Mouse (Mus musculus): ENCODE results near the gene Grin2a.

Grin2a gene

DNA sequence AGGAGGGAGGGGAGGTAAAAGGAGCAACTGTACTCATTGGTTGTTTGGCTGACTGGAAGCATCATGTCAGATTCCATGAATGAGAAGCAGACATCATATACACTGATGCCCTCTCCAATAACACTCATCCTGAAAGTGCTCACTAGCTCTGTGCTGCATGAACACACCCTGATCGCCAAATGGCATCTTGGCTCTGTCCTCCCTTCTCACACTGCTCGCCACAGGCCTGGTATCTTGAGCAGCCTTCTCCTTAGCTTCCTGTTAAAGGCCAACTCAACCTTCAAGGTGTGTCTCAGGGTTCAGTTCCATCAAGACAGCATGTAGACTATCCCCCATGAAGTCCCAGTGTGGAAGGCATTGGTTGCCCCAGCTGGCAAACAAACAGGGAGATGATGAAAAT is 137.6 kb downstream of the Grin2a start:
- DNase-seq, result no peak

DNA sequence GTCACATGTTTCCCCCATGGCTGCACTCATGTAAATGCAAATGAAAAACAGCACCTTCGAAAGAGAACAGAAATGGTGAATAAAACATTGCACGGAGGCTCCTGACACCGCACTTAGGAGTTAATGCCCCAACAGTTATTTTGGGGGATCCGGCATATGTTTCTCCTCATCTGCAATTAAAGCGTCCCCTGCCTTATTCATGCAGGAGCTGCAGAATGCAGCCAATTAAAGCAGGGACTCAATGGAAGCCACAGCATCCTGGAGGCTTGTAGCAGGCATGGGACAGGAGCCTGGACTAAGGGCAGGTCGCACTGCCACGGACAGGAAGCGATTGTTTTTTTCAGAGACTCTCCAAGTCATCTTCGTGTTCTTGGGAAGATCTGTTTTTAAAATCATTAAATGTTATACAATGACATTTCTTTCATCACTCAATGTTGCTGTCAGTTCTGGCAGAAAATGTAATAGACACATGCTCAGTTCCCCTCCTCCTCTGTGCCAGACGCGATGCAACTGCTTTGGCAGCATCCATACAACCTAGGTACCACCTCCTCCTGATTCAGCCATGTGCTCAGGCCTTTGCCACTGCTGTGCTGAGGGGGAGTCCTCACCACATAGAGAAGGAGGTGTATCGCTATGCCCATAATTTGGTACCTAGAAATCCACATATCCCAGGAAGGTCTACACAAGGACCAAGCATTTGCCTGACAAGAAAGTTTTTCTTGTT is 143.9 kb downstream of the Grin2a start:
- DNase-seq, result no peak

DNA sequence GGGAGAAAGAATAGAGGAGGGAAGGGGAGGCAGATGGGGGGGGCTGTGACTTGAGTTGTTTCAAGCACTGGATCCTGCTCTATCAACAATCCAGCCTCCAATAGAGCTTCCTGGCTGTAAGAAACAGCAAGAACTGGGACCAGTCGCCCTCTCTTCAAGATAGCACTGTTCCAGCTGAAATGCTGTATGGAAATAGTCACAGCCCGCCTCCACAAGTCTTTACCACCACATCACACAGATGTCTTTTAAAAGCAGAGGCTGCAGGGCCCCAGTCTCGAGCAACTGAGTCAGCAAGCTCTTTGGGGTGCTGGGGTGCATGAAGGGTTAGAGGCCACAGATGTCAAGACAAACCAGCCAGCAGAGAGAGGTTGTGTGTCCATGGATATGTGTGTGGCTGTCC is 153.9 kb downstream of the Grin2a start:
- no peak for DNase-seq

DNA sequence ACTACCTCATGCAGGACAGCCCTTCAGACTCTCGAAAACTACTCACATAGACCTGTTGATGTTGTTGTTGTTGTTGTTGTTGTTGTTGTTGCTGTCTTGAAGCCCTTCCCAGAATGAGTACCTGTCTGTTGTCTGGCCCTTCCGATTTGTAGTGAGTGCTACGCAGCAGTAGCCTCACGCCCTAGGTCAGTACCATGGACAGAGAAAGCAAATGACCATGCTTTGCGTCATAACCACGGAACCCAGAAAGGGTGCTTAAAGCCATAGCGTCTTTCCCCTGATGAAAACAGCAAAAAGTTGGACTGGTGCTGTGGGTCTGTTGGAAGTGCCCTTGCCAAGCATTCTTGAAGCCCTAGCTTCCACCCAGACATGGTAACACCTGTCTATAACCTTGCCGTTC is 158.8 kb downstream of the Grin2a start:
- DNase-seq, result no peak

DNA sequence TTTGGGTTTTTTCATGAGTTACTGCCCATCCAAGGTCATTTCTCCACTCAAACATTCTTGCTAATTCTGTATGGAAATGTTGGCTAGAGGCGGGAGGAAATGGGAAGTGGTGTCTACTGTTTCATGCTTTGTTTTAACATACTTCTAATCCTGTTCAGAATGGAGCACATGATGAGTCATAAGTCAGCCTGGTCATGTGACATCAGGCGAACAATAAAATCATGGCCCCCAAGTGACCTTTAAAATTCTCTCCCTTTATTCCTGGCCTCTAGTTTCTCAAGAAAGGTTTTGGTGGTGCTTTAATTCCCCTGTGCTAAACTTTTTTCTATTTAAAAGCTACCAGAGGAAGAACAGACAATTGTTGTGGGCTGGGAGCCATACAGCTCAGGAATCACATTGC is 161.1 kb downstream of the Grin2a start:
- no peak for DNase-seq

DNA sequence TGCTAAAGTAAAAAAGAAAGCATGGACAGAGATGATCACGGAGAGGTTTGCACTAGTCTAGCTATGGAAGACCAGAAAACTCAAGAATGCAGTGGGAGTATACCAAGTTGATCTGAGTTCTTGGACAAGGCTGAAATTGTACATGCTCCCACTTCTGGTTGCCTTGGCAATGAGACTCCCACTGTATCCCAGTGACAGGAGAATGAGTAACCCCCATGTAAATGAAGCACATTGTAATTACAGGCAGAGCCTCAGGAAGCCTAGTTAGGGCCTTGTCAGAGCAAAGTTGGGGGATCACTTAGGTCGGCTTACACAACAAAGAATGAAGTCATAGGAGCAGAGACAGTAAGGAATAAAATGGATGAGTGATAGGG is 170.3 kb downstream of the Grin2a start:
- DNase-seq, result no peak

DNA sequence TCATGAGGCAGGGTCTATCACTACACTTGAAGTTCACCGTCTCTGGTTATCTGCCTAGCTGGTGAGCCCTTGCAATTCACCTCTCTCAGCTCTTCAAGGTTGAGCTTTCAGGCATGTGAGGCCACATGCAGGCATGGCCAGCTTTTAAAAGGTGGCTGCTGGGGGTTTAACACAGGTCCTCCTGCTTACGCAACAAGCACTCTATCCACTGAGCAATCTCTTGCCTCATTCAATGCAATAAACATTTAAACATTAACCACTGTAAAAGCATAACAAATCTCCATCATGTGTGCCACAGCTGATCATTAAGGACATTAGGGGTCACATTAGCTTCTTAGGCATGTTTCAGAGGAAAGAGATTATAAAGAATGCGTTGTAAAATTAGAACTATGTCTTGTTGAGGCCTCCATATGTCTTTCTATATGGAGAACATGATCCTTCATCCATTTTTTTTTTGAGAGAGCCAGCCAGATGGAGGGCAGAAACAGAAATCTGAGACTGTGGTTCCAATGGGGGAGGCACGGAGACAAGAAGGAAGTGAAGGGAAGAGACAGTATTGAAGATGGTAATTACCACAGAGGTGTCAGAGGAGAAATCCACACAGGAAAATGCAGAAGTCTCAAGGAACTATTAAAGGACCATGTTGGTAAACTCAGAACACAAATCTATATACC is 170.8 kb downstream of the Grin2a start:
- DNase-seq, result no peak

DNA sequence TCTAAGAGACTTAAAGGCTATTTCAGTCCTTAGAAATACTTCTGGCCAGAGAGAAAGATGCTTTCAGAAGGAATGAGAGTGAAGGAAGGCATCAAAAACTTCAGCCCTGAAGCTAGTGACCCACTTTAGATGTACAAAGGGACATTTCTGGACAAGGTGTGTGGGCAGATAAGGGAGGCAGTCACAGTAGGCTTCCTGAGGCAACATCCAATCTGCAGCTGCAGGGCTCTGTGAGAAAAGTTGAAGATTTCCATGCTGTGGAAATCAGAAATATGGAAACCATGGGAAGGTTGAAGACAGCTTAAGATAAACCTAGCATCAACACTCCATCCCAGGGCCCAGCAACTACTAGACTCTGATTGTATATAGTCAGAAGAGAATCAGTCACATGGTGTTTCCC is 171.7 kb downstream of the Grin2a start:
- no peak for DNase-seq

DNA sequence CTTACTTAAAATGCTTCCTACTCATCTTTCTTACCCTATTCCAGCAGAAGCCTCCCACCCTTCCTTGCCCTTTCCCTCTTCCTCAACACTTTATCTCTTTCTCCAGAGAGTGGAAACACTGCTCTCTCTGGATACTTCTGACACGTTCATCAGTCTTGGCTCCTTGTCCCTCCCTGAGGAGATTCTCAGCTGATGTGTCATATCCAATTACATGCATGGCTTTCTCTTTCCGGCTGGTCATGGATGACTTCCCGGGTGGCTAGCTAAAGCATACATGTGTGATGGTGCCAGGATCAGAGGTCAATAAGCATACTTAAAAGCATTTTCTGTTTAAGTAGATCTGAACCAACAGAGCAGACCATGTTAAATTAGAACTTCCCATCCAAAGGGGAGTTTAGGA is 175.9 kb downstream of the Grin2a start:
- no peak for DNase-seq

DNA sequence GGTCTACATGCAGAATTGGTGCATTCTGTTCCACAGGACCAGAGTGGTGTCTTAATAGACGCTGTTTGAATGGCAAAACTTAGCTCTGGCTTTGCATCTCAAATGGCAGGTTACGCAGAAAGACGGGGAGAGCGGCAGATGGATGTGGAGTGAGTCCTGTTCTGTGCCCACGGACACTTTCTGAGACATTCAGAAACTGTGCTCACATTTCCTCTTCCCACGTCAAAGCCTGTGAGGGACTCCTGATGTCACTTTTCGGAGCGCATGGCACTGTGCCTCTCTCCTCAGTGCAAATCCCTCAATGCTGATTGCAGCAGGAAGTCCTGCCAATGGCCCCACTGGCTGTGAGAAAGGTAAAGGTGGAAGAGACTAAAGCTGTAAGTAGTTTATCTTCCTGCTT is 194.0 kb downstream of the Grin2a start:
- no peak for DNase-seq

DNA sequence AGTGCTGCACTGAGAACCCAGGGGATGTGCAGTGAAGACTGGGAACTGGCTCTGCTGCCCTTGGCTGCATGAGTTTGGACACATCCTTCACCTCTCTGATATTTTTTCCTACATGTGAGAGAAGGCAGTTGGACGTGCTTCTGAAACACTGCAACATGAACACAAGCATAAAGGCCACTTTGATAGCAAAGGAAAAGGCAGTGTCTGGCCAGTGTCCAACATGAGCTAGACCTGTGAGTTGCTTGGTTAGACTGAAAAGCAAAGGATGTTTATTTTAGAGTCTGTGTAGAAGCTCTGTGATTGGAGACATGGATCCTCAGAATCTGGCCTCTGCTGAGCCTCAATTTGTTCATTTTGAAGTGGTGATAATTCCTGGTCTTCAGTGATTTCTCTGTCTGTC is 195.1 kb downstream of the Grin2a start:
- DNase-seq, result no peak

DNA sequence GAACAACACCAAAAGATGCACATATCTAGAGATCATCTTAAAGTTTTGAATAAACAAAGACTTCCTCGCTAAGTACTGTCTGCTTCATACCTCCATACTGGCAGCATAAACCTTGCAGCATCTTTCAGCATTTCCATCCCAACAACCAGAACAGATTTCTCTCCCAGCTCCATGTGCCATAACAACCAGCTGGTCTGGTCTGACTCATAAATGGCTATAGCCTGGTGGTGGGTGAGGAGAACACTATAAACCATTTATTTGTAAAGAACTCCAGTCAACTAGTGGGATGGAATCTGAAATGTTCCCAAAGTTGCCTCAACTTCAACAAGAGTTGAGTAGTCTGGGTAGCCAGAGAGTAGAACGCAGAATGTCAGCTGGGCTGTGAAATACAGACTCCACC is 202.4 kb downstream of the Grin2a start:
- DNase-seq, result no peak

DNA sequence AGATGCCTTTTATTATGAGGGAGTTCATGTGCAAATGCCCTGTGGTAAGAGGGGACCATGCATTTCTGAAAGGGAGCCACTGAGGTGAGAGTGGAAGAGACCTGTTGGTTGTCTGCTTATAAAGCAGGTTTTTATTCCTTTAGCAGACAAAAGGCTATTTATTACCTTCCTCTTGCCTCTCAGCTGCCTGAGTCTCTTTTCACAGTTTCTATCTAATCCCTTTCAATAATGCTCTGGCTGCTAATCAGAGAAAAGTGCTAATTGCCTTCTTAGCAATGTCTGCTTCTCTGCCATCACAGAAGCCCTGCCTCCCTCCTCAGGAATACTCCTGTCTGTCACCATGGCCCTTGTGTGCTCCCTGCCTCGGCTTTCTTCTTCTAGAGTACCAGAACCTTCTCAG is 209.1 kb downstream of the Grin2a start:
- no peak for DNase-seq

DNA sequence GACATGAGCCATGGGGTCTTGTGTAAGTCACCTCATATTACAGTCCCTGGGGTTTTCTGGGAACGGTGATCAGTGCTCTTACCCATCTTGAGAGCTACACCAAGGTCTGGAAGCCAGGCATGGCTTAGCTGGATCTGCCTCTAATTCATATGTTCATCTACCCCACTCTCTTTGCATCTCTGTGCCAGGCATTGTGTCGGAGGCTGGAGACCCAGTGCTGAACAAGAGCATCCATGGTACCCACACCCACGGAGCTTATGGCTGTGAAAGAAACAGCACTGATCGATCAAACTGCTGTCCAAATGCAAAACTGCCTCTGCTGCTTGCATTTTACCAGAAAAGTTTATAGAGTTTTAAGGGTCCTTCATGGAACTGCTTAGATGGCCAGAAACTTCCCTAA is 209.5 kb downstream of the Grin2a start:
- no peak for DNase-seq

DNA sequence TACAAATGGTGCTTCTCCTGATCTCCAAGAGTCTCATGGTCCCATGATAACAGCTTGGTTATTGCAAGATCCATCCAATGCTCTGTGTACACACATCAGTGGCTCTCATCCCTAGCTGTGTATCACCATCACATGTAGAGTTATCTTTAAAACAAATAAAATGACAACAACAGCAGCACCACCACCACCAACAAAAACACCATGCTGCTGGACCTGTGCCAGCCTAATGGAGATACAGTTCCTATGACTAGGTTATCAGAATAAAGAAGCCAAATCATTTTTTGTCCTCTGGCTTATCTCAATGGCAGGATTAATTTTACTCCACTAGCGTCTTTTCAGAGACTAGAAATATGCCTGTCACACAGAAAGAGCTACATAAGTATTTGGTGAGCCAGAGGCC is 226.4 kb downstream of the Grin2a start:
- DNase-seq, result no peak

DNA sequence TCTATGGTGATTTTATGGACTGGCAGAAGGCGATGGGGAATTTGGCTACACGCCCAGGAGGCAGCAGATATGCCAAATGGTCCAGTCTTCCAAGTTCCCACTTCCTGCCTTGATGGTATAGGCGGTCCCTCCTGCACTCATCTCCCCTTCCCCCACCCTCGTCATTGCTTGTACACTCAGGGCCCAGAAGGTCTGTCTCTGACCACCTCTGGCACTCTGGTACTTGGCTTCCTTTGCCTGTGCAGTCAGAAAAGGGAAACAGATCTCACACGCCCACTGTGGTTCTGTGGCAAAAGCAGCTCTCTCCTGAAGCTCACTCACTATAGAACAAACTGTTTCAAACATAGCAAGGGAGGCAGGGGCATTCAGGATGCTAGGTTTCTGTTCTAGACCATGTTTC is 227.0 kb downstream of the Grin2a start:
- DNase-seq, result no peak

DNA sequence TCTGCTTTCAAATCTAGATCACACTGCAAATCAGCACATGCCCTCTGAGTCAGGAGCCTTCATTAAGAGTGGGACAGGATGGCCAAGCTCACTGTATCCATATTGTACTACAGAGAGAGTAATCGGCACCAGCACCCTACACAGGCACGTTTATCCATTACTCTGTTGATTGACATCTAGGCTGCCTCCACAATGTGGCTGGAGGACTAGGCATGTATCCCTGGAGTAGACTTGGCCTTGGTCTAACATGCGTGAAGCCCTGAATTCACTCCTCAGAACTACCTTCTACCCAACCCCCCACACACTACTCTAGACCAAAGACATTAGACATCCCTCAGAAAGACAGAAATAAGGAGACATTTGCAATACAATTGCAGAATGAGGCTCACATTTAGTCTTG is 227.4 kb downstream of the Grin2a start:
- DNase-seq, result no peak

DNA sequence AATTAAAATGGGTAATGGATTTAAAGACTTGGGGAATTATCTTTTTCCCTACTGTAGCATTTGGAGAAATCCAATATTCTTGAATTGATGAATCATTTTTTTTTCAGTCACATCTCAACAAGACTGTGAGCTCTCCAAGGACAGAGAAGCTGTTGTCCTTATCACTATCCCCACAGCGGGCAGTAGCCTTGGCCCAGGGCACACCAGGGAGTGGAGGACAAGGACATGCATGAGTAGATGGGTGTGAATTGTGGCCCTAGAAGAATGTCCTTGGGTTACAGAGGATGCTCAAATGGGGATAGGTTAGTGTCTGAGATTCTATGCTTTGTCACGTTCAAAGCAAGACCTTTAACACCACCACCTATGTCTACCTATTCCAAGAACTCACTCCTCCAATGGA is 231.3 kb downstream of the Grin2a start:
- no peak for DNase-seq

DNA sequence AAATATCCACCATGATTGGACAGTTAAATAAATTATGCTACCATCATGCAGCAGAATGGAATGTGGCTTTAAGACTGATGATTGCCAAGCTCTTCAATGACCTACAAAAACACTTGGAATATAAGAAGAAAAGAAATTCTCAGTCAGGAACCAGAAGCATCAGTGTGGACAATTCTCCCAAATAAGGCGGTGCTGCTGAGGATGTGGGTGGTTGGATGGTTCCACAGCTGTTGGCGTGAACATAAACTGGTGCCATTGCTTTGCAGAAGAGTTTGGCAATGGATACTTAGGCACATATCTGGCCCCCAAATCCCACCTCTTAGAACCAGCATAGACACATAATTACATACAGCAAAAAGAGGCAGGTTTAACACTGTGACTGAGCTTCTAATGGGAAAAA is 235.0 kb downstream of the Grin2a start:
- DNase-seq, result no peak

DNA sequence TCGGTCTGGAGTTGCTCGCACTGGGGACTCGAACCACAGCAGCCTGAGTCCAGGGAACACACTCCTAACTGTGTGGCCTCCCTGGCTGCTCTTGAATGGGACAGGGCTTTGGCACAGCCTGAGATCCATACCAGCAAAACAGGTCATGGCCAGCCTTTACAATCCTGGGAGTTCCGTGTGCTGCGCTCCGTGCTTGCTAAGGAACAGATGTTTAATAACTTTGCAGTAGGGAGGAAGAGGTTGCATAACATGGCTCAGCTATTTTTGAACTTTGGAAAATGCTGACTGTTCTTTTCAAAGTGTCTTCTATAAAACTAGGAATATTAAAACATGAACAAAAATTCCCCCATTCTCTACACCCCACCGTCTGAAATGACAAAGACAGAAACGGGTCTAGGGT is 238.5 kb downstream of the Grin2a start:
- DNase-seq, result no peak

DNA sequence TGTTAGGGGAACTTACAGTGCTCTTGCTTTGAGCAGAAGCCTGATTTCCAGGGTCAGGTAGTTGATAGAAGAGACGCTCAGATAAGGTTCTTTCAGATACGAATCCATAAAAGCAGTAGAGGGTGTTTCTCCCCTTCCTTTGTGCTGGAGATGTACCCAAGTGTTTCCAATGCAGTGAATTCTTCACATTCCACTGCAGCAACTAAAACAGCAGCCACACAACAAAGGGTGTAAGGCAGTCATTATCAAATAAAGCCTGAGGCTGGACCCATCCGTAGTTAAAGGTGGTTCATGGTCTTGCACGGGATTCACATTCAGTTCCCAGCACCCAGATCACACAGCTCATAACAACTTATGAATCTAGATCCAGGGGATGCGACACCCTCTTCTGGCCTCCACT is 241.3 kb downstream of the Grin2a start:
- DNase-seq, result no peak

DNA sequence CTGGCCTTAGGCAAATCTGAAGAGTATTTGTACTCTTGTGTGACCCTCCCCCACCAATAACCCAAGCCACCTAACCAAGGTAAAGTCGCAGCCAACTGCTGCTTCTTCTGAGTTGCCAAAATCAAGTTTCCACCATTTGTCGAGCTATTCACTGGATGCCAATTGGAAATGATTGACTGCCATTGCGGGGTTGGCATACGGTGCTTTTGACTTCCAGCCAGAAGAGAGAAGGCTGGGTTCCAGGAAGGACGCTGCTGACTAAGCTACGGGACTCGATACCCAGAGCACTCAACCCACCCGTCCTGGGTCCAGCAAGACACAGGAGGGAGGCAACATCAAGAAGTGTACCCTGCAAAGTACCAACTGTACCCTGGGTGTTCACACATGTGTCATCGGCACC is 242.3 kb downstream of the Grin2a start:
- DNase-seq, result no peak

DNA sequence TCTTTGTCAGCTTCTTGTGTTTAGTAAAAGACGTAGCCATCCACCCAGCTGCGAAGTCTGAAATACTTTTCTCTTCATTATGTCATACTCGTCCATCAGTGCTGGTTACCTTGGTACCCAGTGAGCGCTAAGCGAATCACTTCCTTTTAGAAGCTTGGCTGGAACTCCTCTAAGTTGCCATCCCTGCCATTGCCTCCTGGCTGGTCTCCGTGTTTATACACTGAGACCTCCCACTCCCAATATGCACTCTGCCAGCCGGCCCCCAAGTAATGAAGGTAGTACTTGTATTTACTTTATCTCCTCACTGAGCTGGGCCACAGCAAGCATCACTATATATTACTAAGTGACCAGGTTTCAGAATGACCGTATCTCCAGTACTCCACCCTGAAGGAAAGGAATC is 242.8 kb downstream of the Grin2a start:
- DNase-seq, result no peak

DNA sequence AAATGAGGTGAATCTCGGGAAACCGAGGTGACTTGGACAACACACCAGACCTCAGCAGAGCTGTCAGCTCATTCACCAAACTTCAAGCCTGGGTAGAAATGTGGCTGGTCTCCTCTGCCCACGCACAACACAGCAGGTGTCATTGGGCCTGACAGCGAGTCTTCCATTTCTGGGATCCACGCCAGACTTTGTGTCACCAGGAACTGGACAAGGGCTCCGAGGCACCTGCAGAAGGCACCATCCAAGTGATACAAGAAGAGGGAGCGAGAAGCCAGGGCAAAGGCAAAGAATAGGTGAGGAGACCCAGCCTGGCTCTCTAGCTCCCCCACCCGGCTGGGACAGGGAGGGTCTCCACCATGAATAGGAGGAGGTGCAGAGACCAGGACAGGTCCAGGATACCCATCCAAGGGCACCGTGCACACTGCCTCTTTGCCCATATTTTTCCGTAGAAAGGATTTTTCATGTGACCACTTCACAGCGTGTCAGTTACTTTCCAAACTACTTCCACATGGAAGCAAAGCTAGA is 244.3 kb downstream of the Grin2a start:
- DNase-seq, result no peak

DNA sequence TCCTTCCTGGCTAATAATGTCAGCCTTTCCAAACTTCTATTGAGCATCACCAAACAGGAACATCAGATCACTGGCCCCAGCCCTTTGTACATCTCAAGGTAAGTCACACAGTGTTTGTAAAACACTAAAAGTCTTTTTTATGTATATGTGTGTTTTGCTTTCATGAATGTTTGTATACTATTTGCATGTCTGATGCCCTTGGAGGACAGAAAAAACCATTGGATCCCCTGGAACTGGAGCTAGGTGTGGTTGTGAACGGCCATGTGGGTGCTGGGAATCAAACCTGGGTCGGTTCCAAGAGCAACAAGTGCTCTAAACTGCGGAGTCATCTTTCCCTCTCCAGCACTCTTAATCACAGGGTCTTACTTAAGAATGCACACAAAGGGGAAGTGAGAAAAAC is 245.7 kb downstream of the Grin2a start:
- DNase-seq, result no peak

Data from thymus, postnatal 4 days (tissue).